Mouse (Mus musculus) yolk sac, embryonic 10.5 days (tissue): ENCODE measurements around the gene Il17rc.

Source experiments
- DNase-seq: peaks from one replicate; pipeline ENCODE4 v3.0.0-alpha.2; 2017; ENCODE audit warnings: low spot score

Gene Il17rc

DNA sequence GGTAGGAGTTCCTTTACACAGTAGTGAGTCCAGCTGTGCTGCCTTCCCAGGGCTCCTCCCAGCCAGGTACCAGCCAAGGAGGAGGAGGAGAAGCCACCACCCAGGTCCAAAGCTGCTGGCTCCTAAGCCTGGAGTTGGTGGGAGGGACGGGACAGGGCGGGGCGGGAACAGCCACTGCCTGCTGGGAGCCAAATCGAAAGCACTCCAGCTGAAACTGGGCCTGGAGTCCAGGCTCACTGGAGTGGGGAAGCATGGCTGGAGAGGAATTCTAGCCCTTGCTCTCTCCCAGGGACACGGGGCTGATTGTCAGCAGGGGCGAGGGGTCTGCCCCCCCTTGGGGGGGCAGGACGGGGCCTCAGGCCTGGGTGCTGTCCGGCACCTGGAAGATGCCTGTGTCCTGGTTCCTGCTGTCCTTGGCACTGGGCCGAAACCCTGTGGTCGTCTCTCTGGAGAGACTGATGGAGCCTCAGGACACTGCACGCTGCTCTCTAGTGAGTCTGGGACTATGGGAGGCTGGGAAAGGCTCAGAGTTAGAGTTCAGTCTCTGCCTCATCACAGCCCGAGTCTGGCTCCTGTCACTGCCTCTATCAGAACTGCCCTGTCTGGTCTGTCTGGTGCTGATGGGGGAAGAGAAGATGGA lies at the start of gene Il17rc:
Gene Il17rc, plus strand, starts transcription at position 131 of the 640 bp plus-strand sequence.
- DNase-seq, result no peak

DNA sequence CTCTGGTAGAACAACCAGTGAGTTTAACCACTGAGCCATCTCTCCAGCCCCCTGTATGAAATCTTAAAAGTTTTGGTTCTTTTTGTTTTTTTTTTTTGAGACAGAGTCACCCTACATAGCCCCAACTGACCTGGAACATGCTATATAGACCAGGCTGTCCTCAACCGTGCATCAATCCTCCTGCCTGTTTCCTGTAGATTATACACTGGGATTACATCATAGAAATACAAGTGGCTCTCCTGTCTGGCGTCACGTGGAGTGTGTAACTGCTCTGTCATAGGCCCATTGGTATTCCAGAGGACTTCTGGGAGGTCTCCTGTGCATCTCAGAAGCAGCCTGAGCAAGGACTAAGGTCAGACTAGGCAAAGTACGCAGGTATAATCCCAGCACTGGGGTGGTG lies 48.2 kb upstream of the Il17rc start:
- DNase-seq, result no peak

DNA sequence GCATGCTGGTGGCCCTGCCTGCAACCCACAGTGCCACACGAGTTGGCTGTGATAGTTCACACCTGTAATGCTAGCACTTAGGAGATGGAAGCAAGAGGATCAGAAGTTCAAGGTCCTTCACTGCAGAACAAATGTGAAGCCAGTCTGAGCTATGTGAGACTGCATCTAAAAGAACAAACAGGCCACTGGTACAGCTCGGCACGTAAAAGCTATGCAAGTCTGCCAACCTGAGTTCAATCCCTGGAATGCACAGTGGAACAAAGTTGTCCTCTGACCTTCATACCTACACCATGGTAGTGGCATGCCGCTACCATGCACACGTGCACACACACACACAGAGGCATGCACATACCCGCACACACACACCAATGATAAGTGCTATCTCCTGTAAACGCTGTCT lies 47.0 kb upstream of the Il17rc start:
- no peak for DNase-seq

DNA sequence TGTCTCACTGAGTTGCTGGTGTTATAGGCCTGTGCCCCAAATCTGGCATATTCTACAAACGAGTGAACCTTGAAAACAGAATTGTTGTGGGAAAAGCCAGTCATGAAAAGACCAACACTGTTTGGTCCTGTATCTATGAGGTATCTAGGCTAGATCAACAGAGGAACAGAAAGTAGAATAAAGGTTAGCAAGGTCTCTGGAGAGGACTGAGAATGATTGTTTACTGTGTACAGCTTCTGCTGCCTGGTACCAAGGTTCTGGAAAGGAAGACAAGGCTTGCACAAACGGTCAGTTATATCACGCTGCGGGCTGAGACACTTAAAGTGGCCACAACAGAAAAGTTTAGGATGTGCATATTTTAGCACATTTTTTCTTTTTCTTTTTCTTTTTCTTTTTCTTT lies 44.5 kb upstream of the Il17rc start:
- DNase-seq, result no peak

DNA sequence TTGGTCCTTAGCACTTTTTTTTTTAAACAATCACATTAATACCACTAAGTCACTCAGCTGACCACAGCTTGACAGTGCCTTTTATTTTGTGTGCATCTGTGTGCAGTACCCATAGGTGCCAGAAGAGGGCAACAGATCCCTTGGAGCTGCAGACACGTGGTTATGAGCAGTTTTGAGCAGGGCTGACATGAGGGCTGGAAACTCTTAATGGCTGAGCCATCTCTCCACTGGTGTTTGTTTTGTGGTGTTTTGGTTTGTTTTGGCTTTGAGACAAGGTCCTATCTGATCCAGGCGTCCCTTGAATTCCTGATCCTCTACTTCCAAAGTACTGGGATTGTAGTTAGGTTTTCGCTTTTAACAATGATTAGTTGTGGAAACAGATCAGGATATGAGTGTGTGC lies 43.8 kb upstream of the Il17rc start:
- peak; percentile 56 for DNase-seq

DNA sequence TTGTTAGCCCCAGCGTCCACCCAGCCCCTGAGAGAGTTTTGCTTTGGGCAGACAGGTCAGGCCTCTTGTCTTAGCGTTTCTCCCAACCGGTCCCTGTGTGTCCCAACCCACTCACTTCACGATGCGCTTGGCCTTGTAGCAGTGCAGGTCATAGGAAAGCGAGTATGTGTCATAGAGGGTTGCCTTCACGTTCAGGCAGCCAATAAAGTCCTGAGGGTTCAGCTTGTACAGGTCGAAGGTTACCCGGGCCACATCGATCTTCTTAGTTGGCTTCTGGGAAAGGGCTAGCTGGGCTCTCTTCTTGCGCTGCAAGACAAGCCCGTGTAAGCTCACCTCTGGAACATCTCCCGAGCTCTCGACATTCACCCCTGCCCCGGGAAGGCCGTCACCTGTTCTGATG lies 43.2 kb upstream of the Il17rc start:
- DNase-seq, result peak; percentile 67

DNA sequence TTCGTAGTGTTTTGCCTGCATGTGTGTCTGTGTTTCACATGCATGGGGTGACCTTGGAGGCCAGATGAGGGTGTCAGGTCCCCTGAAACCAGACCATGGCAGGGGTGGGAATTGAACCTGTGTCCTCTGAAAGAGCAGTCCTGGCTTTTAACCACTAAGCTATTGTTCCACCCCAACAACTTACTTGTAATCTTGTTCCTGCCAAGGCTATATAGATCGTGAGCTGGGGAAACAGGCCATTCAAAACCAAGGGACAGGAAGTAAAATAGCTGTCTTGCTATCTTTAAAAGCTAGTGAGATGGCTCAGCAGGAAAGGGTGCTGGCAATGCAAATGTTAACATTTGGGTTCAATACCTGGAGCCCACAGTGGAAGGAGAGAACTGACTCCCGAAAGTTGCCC lies 41.3 kb upstream of the Il17rc start:
- DNase-seq, result no peak

DNA sequence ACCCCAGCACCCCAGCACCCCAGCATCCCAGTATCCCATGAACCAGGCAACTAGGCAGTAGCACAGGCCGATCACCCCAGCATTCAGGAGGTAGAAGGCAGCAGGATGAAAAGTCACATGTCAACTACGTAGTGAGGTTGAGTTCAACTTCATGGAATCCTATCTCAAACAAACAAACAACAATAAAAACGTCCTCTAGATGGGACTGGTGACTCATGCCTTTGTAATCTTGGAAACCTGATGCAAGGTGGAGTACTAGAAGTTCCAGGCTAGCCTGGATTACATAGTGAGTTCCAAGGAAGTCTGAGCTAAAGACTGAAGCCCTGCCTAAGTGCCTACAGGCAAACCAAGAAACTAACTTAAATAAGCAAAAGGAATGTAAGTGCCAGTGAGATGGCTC lies 40.4 kb upstream of the Il17rc start:
- peak; percentile 49 for DNase-seq

DNA sequence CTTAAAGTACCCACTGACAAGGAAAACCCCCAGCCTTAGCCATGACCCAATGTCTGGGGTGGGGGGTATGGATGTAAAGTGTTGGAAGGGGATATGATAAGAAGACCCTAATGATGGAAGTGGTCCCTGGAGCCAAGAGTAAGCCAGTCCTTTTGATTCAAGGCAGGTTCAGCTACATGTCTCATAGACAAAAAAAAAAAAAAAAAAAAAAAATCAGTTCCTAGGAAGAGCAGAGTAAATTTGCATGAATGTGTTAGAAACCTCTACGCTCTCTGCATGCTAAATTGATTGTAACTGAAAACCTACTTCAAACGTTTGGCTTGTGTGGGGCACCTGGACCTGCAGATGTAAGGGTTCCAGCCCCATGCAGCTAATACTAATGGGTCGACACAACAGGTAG lies 39.4 kb upstream of the Il17rc start:
- no peak for DNase-seq

DNA sequence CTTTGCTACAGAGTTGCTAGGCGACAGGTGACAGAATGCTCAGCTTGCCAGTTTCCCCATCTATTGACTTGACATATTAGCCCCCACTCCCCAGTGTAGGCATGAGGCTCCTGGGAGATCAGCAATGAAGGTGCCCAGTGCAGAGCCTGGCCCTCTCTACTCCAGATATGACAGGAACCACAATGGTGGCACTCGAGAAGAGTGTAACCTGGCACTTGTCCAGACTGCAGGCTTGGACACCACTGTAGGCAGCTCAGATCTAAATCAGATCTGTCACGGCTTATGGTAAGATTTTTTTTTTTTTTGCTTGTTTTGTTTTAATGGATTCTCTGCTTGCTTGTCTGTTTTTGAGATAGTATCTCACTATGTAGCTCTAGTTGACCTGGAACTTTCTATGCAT lies 37.6 kb upstream of the Il17rc start:
- DNase-seq, result no peak

DNA sequence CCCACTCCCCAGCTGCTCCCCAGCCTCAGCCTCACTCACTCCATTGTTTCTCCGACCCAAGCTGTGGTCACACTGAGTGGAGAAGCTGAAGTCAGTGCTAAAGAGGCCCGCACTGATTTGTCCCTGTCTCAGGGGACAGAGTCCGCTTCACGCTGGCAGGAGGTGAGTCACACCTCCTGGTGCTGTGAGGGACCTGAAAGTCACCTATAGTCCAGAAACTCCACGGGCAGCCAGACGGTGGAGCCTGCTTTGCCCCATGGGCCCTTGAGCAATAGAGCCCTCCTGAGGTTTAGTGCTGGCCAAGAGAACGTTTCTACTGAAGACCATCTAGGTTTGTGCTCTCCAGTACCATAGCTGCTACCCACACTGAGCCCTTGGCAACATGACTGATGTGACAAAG lies 36.5 kb upstream of the Il17rc start:
- peak; percentile 63 for DNase-seq

DNA sequence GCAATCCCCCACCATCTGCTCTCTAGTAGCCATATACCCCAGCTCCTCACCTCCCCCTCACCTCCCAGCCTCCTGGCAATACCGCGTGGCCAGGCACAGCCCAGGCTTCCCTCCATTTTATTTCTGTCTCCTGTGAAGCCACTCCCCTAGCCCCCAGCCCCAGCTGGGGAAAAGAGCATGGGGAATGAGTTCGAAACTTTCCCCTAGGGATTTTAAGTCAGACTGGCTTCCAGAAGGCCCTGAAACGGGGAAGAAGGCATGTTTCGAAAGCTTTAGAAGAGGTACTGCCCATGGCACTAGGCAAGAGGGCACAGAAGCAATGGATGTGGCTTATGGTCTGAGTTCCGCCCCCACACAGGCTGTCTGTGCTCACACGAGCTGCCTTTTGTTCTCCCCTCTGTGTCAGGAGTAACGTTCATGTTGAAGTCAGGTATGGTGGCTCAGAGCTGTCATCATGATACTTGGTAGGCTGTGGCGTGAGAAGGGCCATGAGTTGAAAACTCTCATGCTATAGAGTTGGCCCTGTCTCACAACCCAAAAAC lies 35.5 kb upstream of the Il17rc start, which contains the start of gene Cidec:
Gene Cidec, minus strand, starts transcription at position 97 of the 542 bp plus-strand sequence.
- no peak for DNase-seq

DNA sequence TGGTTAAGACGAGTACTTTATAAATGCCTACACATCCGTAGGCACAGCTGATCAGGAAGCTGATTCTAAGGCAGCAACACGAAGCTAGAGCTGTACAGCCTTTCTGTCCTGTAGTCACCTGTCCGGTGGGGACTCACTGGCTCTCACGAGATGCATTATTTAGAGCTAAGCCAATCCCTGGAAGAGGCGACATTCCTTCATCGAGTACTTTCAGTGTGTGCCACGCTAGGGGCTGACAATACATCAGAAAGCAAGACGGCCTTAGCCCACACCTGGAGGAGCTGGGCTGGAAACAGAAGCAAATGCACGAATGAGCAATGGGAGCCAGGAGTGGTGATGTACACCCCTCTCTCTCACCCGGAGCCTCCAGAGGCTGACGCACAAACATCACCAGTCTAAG lies 34.1 kb upstream of the Il17rc start:
- no peak for DNase-seq

DNA sequence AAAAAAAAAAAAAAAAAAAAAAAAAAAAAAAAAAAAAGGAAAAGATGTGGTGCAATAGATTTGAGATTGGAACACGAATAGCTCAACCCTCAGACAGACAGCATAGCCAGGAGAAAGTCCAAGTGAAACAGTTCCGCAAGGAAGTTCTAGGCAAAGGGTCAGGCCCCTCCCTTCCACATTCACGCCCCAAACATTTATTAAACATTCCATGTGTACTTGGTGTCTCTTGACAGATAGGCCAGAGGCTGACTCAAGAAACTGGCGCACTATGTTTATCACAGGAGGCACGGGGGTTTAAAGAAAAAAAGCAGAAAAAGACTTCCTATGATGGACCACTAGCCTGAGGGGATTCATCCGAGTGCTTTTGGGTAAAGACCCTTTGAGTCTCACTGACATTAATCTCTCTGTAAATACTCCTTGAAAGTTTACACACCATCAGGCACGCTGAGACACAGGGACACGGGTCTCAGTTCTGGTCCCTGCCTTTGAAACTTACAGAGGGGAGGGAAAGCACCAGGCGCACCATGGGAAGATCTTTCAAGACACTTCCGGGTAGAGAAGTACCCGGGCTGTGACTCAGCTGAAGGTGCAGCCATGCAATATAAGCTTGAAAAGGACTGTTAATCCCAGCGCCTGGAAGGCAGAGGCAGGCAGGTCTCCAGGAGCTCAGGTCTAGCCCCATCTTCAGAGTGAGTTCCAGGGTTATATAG lies 32.4 kb upstream of the Il17rc start:
- no peak for DNase-seq

DNA sequence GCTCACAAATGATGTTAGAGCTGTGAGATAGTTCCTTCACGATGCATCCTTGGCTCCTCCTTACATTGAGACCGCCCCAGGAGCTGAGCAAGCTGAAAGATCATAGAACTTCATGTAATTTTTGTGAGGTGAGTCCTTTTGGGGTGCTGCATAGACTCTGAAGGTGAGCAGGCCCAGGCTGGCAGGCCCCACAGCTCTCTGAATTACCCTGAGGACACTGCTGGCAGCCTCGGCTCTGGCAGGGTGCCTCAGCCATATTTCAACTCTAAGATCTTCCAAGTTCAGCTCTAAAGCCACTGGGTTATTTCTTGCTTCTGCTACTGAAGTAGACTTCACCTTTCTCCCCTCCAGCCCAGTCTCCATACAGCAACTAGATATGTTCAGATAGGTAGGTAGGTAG lies 30.5 kb upstream of the Il17rc start:
- DNase-seq, result no peak

DNA sequence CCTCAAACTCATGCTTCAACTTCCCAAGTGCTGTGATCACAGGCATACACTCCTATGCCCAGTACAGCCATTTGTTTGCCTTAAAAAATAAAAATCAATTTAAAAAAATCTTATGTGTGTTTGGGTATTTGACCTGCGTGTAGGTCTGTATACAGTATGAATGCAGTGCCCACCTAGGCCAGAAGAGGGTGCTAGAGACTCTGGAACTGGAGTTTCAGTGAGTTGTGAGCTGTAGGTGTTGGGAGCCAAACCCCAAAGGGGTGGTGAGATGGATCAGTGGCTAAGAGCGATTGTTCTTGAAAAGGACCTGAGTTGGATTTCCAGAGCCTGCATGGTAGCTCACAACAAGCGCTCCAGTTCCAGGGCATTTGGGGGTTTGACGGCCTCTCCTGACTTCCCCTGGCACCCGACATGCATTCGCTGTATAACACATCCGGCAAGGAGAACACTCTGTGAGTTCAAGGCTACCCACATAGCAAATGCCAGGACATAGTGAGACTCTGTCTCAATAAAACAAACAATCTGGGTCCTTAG lies 30.0 kb upstream of the Il17rc start:
- peak; percentile 53 for DNase-seq

DNA sequence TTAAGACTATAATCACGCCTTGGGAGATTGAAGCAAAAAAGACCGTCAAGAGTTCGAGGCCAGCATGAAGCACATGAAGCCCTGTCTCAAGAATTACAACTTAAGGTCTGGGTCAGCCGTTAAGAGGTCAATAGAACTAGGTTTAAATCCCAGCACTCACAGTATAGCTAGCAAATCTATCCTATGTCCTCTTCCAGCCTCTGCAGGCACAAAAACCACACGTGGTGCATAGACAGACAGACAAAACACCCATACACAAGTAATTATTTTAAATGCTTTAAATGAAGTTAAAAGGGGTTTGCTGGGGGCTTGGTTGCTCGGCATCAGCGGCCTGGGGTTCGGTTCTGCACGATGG lies 29.2 kb upstream of the Il17rc start:
- DNase-seq, result no peak

DNA sequence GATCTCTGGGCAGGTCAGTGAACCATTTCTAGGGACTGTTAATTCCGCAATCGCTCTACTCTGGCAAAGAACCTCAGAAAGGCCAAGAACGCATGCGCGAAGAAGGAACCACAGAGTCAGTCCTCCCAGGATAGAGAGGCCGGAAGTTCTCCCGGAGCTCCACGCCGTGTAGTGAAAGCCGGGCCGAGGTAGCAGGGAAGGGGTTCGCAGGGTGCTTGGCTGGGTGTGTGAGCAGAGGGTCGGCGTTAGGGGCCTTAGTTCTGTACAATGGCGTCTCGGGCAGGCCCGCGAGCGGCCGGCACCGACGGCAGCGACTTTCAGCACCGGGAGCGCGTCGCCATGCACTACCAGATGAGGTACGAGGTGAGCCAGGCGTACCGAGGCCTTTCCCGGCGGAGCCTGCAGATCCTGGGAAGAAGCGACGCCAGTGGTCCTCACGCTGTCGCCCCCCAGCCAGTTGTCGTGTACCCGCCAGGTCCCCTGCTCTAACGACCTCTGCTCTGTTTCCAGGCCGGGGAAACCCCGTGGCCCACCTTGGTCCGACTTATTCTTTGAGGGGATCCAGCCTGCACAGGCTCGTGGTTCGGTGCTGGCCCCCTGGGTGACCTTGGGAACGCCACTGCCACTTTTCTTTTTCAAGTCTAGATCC lies 28.7 kb upstream of the Il17rc start, which contains the start of gene Jagn1:
Gene Jagn1, plus strand, starts transcription at position 128 of the 649 bp plus-strand sequence.
- DNase-seq, result peak; percentile 94

DNA sequence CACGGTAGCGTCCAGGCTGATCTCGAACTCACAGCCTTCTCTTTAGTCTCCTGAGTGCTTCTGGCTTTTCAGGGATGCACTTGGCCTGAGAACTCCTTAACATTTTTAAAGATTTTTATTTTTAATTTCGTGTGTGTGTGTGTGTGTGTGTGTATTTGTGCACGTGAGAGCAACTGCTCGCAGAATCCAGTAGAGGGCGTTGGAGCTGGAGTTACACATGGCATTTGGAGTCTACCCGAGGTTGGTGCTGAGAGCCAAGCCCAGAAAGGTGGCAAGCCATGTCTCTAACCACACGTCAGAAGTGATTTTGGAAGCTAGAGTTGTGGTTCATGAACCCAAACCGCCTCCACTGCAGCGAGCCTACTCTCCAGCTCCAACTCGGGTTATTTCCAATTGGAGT lies 28.1 kb upstream of the Il17rc start:
- no peak for DNase-seq

DNA sequence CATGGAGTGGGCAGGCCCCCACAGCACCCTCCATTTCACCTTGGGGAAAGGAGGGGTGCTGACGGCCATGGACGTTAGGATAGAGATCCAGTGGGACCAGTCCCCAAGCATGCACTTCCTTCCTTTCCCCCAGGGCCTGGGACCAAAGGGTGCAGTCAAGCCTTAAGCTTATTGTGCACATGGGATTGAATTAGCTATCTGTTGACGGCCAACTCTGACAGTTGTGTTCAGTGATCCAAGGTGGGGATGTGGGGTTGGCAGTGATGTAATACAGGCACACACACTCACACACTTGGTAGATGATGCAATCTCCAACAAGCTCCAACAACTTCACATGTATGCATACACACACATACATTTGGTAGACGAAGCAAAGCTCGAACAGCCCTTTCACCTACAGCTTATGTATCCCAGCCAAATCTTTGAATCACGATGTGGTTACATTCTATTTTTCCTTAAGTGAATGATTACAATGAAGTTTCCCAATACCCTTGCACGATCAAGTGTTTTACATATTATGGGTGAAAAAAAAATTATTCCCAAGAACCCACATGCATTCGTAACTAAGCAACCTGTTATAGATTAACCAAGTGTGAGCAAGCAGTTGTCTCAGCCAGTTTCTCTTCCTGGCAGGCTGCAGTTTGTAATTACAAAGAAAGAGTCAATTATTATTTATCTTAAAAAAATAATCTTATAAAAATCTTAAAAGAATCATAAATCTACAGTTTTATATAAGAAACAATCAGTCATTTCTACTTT lies 26.8 kb upstream of the Il17rc start:
- no peak for DNase-seq

DNA sequence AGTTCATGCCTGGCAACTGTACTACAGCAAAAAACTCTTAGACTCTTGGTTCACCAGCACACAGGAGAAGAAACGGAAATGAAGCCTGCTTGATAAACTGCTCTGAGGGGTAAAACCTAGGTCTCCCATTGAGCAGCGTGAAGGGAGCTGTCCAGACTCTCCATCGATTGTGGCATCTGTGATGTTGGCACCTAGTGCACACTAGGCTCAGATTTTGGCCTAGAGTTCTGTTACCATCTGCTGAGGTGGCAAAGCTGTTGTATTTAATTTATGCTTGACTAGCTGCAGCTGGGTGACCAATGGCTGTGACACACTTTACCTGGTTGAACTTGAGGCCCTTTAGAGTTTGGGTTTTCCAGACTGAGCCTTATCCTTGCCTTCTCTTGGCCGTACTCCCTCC lies 23.6 kb upstream of the Il17rc start:
- no peak for DNase-seq

DNA sequence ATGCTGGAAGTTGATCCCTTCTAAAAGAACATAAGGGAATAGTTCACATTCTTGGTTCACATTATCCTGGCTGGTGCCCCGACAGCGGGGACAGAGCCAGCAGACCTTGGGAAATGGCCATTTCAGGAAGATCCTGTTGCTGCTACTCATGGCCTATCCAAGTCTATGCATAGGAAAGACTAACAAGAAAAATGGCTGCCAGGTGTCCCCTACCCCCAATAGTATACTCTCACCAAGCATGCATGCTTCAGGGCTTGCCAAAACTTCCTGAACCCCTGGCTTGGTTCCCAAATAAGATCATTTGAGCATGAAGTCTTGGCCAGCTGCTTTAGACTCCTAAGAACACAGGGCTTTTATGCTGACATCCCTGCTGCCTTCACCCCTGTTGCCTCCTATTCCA lies 19.4 kb upstream of the Il17rc start:
- no peak for DNase-seq
